Mouse (Mus musculus) neural tube, embryonic 14.5 days (tissue): ENCODE results near the gene Vmn2r113. TPM values are rescaled to one million over a fixed set of nuclear protein-coding genes. Genes with fewer than 3 reads are reported as not detected.
"Not testable (repeated sequence)": the region's sequence is repeated elsewhere in the genome, so short reads cannot be mapped to it uniquely, and the experiment has no call there.

Experiments
- ATAC-seq: fragments of 200-750 bp; cut with Nextera tagmentation; 2 replicates; pipeline ENCODE4 v1.8.0; 2017; ENCODE audit warnings: low read depth, mild to moderate bottlenecking, moderate TSS enrichment, moderate library complexity
- H3K27ac ChIP-seq: fragments of 300-500 bp; sonication (generic); 2 replicates; pipeline ENCODE4 v1.5.1; 2014; ENCODE audit warnings: low read depth, mild to moderate bottlenecking, control low read depth, low read length, moderate library complexity, mixed read lengths
- H3K27me3 ChIP-seq: fragments of 300-500 bp; sonication (generic); 2 replicates; pipeline ENCODE4 v1.6.1; 2014; ENCODE audit warnings: low read length; ENCODE audit not compliant: control insufficient read depth, insufficient read depth
- H3K36me3 ChIP-seq: fragments of 300-500 bp; sonication (generic); 2 replicates; pipeline ENCODE4 v1.6.1; 2014; ENCODE audit warnings: low read length, mixed read lengths; ENCODE audit not compliant: control insufficient read depth, insufficient read depth
- H3K4me1 ChIP-seq: fragments of 300-500 bp; sonication (generic); 2 replicates; pipeline ENCODE4 v1.6.1; 2014; ENCODE audit warnings: low read length; ENCODE audit not compliant: control insufficient read depth, insufficient read depth
- H3K4me2 ChIP-seq: fragments of 300-500 bp; sonication (generic); 2 replicates; pipeline ENCODE4 v1.6.1; 2014; ENCODE audit warnings: mild to moderate bottlenecking, low read depth, low read length, control low read depth
- H3K4me3 ChIP-seq: fragments of 300-500 bp; sonication (generic); 2 replicates; pipeline ENCODE4 v1.5.1; 2014; ENCODE audit warnings: low read depth, low read length, control low read depth, mixed read lengths
- H3K9ac ChIP-seq: fragments of 300-500 bp; sonication (generic); replicated peaks from 2 replicates; pipeline ENCODE4 v1.6.1; 2014; ENCODE audit warnings: low read depth, mild to moderate bottlenecking, control low read depth, low read length, mixed read lengths
- H3K9me3 ChIP-seq: fragments of 300-500 bp; sonication (generic); 2 replicates; pipeline ENCODE4 v1.6.1; 2016; ENCODE audit warnings: low read length; ENCODE audit not compliant: control insufficient read depth
- whole genome bisulfite sequencing: fragments of 180-500 bp; shearing (Covaris S2); extraction: QIAGEN DNeasy Blood & Tissue Kit; methylation state at CpG from one replicate; pipeline ENCODE4 v1.1.7; 2014; 5-methylcytosine and 5-hydroxymethylcytosine counted together
- polyA plus RNA-seq: library from polyadenylated mRNA; unstranded; fragments of >200 nt; fragmentation: Nextera tagmentation; extraction: Ambion mirVana; gene quantifications from 2 replicates; pipeline ENCODE4 v1.2.1, GENCODE M21; 2014

The Vmn2r113 gene
- polyA plus RNA-seq, result not detected in 2 replicates

DNA sequence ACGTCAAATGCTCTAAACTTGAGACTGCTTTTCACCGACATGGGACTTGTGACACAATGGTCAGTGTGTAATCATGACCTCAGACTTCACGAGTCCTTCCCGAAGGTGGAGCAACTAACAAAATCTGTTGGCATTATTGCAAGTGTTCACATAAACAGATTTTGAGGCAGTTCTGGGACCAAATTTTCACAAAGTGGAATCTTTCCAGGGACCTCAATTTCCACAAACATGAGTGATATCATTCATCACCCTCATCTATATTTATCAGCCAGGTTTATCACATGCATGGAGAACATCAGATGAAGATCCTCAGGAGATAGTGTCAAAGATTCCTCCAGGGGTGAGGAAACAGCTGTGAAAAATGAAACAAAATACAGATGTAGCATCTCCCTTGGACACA lies at the start of gene Vmn2r113:
Vmn2r113 (plus strand) TSS at position 301 of the 400 bp plus-strand sequence.
- H3K4me2 ChIP-seq, H3K27ac ChIP-seq, ATAC-seq, H3K9ac ChIP-seq, H3K36me3 ChIP-seq, H3K4me3 ChIP-seq, H3K9me3 ChIP-seq, H3K4me1 ChIP-seq, H3K27me3 ChIP-seq: not testable (repeated sequence)
- no CpG with 5 or more reads among the region's 4 CpGs for WGBS

Other genes starting within 250 kb of the Vmn2r113 start
- gene Zfp945, start 75.8 kb upstream of the Vmn2r113 start, polyA plus RNA-seq, result 27.8 and 29.3 TPM in 2 replicates
- not detected in 2 replicates for gene Vmn2r-ps130, start 118.2 kb downstream of the Vmn2r113 start, polyA plus RNA-seq